In the genomic region with DNA sequence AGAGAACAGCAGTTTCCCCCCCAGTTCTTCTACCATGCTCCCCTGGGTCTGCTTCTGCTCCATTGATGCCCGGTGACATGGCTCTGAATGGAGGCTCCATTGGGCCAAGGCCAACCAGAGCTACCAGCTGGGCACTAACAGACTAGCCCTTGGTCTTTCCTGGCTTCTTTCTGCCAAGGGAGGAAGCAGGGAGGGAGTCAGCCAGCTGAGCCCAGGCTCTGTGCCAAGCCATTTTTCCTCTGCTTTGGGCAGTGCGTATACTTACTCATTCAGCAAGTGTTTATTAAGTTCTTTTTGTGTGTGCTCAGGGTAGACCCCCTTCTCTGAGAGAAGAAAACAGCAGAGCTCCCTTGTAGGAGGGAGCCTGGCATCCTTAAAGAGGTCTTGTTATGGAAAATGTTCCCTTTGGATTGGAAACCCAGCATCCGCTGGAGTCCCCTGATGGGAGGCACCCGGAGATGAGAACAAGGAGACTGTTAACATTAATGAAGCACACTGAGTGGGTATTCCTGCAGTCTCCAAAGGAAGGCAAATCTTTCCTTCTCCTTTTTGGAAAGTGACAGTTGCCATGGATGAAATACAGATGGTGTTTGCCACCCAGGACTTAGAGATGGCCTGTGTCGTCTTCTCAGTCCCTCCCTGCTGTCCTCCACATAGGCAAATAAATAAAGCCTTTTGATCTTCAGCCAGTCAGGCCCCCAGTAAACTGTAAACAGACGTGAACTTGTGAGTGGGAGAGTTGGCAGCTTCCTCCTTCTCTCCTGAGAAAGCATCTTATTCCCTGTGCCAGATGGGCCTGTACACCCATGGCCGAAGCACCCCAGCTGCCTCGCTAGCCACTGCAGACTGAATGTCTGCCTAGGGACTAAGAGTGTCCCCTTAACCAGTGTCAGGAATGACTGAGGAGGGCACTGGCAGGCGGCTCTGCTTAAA, we compare ENCODE assay signal across 7 mouse cellular contexts. TPM values are rescaled to one million over a fixed set of nuclear protein-coding genes. Genes with fewer than 3 reads are reported as not detected.
DNase-seq lines count a peak whose midpoint lies in the region; ATAC-seq lines count a peak whose summit lies in the region.

No protein-coding gene starts in this region.

- peak; percentile 73 for DNase-seq in adrenal gland, adult 8-10 months
- DNase-seq in gastrocnemius, postnatal 10 days, result peak; percentile 75
- peak; percentile 57 for DNase-seq in kidney, adult 18-20 months
- peak; percentile 97 for DNase-seq in left cerebral cortex, postnatal 4 days
- DNase-seq in right cerebral cortex, postnatal 25 days, result peak; percentile 67
- no peak for DNase-seq in thymus, postnatal 14 days

- intact Hi-C loops in left cerebral cortex, postnatal 4 days (cut with DNase I), result no loop called here

- ATAC-seq in cerebellum, adult (ENCODE audit: insufficient number of reproducible peaks, low FRiP score, low TSS enrichment), result peak; percentile 81; the same call in 1 of the 2 replicates

RNA-seq across cellular contexts. Expression of a gene that starts 12.8 kb away (rescaled TPM):
- 10 to 100 TPM; 18.0 to 31.3 (median 22.8) TPM for total RNA-seq in adrenal gland, adult 8-10 months (2022)
- 10 to 100 TPM; 15.7 to 22.6 TPM for total RNA-seq in gastrocnemius, postnatal 10 days (2021)
- total RNA-seq in left cerebral cortex, postnatal 4 days (2021), result 10 to 100 TPM; 74.4 to 79.6 TPM

RNA-seq across cellular contexts. Expression of a gene that starts 23.9 kb away (rescaled TPM):
- 10 to 100 TPM; 10.7 to 29.6 (median 21.6) TPM for total RNA-seq in adrenal gland, adult 8-10 months (2022)
- 1 to 10 TPM; 3.1 to 3.7 TPM for total RNA-seq in gastrocnemius, postnatal 10 days (2021)
- total RNA-seq in left cerebral cortex, postnatal 4 days (2021), result 1 to 10 TPM; 6.0 to 6.5 TPM

RNA-seq across cellular contexts. Expression of a gene that starts 23.9 kb away (rescaled TPM):
- 10 to 100 TPM; 54.5 to 65.1 (median 61.2) TPM for total RNA-seq in adrenal gland, adult 8-10 months (2022)
- total RNA-seq in gastrocnemius, postnatal 10 days (2021), result 10 to 100 TPM in 1 of 2 experiments, 1 to 10 TPM in 1; 7.4 to 11.9 TPM
- total RNA-seq in left cerebral cortex, postnatal 4 days (2021), result 10 to 100 TPM; 15.4 to 17.3 TPM

RNA-seq across cellular contexts. Expression of a gene that starts 30.8 kb away (rescaled TPM):
- total RNA-seq in adrenal gland, adult 8-10 months (2022), result 1,000 to 10,000 TPM; 1,361 to 1,741 (median 1,547) TPM
- 1,000 to 10,000 TPM; 1,328 to 1,362 TPM for total RNA-seq in gastrocnemius, postnatal 10 days (2021)
- total RNA-seq in left cerebral cortex, postnatal 4 days (2021), result 1,000 to 10,000 TPM; 1,093 to 1,122 TPM

RNA-seq across cellular contexts. Expression of a gene that starts 35.7 kb away (rescaled TPM):
- total RNA-seq in adrenal gland, adult 8-10 months (2022), result 100 to 1,000 TPM in 2 of 4 experiments, 10 to 100 TPM in 2; 72.8 to 116 (median 98.4) TPM
- 10 to 100 TPM; 21.7 to 25.4 TPM for total RNA-seq in gastrocnemius, postnatal 10 days (2021)
- total RNA-seq in left cerebral cortex, postnatal 4 days (2021), result 10 to 100 TPM; 53.4 to 55.9 TPM
